Mouse (Mus musculus): ENCODE measurements around the gene Pptc7.

The Pptc7 gene

GRCm38 (mm10) chr5:122267136-122267535 is 17.0 kb upstream of the Pptc7 start:
- no peak for DNase-seq (ENCODE audit: low read depth, low spot score)

GRCm38 (mm10) chr5:122267899-122268298 is 16.3 kb upstream of the Pptc7 start:
- DNase-seq (ENCODE audit: low read depth, low spot score), result peak; percentile 86

DNA sequence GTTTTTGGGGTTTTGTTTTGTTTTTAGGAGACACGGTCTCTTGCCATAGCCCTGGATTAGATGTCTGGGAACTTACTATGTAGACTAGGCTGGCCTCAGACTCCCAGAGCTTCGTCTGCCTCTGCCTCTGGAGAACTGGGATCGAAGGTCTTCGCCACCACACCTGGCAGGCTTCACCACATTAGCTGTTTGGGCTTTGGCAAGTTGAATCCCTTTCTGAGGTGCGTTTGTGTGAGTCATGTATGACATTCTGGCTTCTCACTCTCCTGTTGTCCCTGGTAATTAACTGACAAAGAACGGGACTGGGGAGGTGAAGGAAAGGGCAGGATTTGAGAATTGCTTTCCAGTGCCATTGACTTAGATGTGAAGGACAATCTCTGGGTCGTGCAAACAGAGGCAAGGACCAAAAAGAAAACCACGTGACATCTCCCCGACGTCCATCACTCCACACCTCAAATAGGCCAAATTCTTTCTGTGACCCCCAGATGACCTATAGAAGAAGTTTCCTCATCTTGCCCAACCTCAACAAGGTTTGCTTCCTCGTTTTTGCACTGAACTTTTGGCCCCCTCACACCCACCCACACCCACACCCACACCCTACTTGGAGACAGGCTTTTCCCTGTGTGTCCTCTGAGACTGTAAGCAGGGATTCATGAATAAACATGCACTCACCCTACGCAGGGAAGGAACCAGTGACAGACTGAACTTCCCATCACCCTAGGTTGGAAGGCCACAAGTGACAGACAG is 15.1 kb upstream of the Pptc7 start:
- peak; percentile 36 for DNase-seq (ENCODE audit: low read depth, low spot score)

- peak; percentile 58 for DNase-seq (ENCODE audit: low read depth, low spot score)
Observed at GRCm38 (mm10) chr5:122272821-122273220, 11.3 kb upstream of the Pptc7 start.

DNA sequence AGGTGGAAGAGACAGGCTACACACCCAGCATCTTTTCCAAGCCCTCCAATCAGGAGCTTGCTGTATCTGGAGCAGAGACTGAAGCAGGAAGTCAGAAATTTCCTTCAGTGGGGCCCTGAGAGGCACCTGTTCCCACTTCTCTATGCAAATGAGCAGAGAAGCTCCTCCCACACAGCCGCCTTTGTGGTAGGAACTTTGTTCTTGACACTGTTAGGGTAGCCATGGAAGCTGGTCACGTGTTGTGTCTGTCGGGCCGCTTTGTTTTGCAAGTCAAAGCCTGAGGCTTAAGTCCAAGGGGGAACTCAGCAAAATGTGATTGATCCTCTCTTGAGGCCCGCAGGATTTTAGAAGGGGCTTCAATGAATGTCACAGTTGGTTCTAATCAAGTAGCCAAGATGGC is 9.4 kb upstream of the Pptc7 start:
- DNase-seq (ENCODE audit: low read depth, low spot score), result no peak

GRCm38 (mm10) chr5:122278946-122279345 is 5.2 kb upstream of the Pptc7 start:
- no peak for DNase-seq (ENCODE audit: low read depth, low spot score)

GRCm38 (mm10) chr5:122279799-122280421 is 4.3 kb upstream of the Pptc7 start:
- no peak for DNase-seq (ENCODE audit: low read depth, low spot score)

DNA sequence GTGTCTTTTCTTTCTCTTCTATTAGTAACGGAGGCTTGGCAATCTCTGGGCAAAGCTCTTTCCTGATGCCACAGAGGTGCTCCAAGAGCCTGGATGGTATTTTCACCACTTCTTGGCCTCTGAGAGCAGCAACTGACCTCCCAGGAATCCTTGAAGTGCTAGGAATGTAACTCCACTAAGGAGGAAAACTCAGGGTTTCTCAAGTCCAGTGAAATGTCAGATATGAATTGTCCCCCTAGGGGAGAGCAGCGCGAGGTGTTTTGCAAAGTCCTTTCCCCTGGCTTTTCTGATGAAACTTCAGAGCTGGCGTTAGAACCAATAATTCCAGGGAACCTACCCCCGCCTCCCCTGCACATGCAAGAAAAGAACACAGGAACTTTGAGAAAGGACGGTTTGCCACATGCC is 3.7 kb upstream of the Pptc7 start:
- peak; percentile 55 for DNase-seq (ENCODE audit: low read depth, low spot score)

GRCm38 (mm10) chr5:122280827-122281462 is 3.2 kb upstream of the Pptc7 start:
- DNase-seq (ENCODE audit: low read depth, low spot score), result no peak

GRCm38 (mm10) chr5:122283828-122284182 is 360 bp upstream of the Pptc7 start:
- no peak for DNase-seq (ENCODE audit: low read depth, low spot score)

DNA sequence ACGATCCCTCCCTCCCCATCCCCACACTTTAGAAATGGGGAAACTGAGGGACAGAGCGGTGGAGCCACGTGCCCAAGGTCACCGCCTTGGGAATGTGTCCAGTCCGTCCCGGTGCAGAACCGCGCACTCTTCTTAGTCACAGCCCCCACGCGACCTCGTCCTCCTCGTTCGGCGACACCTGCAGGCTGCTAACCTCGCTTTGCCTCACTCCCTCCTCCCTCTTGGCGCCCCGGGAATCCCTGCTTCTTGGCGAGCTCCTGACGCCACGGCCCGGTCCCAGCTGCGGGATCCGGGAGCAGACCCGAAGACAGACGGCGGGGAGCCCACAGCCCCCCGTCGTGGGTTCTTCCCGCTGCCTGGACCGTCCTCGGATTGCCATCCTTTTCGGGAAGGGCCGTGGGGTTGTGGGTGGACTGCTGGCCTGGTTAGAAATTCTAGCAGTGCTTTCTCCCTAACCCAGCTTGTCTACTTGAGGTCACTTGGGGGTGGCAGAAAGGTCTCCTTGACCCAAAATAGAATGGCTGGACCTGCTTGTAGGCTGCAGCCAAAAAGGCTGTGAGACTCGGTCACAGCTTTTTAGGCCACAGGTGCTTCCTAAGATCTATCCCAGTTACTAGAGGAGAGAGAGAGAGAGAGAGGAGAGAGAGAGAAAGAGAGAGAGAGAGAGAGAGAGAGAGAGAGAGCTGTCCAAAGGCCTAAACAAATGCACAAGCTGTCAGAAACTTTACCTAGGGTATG is 1.0 kb downstream of the Pptc7 start:
- peak; percentile 45 for DNase-seq (ENCODE audit: low read depth, low spot score)

GRCm38 (mm10) chr5:122285767-122286150 is 1.6 kb downstream of the Pptc7 start:
- DNase-seq (ENCODE audit: low read depth, low spot score), result no peak

DNA sequence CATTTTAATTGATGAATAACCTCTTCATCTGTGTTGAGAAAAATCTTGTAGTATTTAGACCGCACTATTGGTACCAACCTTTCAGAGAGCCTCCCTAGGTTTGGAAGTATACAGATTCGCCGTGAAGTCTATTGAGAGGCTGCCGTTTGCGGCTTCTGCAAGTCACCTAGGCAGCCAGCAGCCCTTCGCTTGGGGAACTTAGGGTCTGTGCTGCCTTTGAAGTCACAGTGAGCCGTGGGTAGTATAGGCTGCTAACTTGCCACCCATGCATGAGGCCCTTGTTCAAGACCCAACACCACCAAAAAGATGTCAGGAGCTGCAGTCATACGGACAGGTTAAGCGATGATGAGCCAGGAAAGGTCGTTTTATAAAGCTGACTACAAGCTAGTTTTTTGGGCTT is 2.0 kb downstream of the Pptc7 start:
- DNase-seq (ENCODE audit: low read depth, low spot score), result no peak

- no peak for DNase-seq (ENCODE audit: low read depth, low spot score)
Observed at GRCm38 (mm10) chr5:122287026-122287425, 2.9 kb downstream of the Pptc7 start.

GRCm38 (mm10) chr5:122288147-122288811 is 4.1 kb downstream of the Pptc7 start:
- peak; percentile 46 for DNase-seq (ENCODE audit: low read depth, low spot score)

DNA sequence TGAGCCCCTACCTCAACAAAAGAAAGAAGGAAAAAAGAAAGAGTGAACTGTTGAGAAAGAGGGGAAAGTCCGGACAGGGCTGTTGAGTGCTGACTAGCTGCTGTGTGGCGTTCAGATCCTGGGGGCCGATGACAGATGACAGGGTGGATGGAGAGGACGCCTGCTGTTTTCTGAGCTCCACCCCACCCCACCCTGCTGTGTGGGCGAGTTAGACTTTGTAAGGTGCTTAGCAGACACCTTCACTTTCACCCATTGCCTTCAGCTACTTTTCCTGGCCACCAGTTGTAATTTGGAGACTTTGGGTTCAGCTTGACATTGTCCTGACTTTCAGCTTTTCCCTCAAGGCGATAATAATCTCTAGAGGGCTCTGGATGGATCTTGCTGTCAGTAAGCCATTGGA is 7.0 kb downstream of the Pptc7 start:
- no peak for DNase-seq (ENCODE audit: low read depth, low spot score)

GRCm38 (mm10) chr5:122291553-122292339 is 7.6 kb downstream of the Pptc7 start:
- no peak for DNase-seq (ENCODE audit: low read depth, low spot score)

- no peak for DNase-seq (ENCODE audit: low read depth, low spot score)
Observed at GRCm38 (mm10) chr5:122293131-122293530, 9.0 kb downstream of the Pptc7 start.

GRCm38 (mm10) chr5:122294219-122294735 is 10.1 kb downstream of the Pptc7 start:
- no peak for DNase-seq (ENCODE audit: low read depth, low spot score)

DNA sequence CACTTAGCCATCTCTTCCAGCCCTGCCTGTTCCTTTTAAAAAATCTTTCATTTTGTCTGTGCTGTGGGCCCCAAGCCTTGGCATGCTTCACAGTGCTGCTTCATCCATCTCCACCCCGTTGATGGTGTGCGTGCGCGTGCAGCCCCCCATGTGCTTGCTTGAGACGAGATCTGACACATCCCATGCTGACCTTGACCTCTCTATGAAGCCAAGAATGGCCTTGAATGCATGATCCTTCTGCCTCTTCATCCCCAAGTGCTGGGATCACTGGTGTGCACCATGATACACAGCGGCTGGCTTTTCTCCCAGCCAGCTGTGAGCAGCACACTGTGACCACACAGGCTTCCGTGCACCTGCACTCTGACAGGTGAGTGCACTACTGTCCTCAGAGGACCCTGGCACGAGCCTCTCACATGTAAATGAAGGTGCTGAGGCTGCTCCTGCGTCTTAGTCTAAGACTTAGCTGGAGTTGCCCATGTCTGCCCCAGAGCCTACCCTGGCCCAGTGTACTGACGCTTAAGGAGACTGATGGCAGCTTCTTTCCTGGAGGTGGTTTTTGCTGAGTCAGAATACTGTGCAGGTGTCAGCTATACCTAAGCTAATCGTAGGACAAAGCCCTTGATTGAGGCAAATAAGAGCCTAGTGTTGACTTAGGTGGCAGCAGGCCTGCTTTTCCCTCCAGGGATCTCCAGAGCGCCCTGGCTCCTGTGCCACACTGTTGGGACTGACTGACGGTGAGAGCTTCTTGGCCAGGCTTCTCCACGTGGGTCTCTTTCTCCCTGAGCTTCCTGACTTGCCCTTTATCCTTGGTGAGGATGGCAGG is 11.2 kb downstream of the Pptc7 start:
- DNase-seq (ENCODE audit: low read depth, low spot score), result no peak
